Mouse (Mus musculus): ENCODE results near the gene Tmppe. TPM values are rescaled to one million over a fixed set of nuclear protein-coding genes. Genes with fewer than 3 reads are reported as not detected.

Gene Tmppe
- polyA plus RNA-seq, 1 experiment from 2014 or later: 25.7 TPM

DNA sequence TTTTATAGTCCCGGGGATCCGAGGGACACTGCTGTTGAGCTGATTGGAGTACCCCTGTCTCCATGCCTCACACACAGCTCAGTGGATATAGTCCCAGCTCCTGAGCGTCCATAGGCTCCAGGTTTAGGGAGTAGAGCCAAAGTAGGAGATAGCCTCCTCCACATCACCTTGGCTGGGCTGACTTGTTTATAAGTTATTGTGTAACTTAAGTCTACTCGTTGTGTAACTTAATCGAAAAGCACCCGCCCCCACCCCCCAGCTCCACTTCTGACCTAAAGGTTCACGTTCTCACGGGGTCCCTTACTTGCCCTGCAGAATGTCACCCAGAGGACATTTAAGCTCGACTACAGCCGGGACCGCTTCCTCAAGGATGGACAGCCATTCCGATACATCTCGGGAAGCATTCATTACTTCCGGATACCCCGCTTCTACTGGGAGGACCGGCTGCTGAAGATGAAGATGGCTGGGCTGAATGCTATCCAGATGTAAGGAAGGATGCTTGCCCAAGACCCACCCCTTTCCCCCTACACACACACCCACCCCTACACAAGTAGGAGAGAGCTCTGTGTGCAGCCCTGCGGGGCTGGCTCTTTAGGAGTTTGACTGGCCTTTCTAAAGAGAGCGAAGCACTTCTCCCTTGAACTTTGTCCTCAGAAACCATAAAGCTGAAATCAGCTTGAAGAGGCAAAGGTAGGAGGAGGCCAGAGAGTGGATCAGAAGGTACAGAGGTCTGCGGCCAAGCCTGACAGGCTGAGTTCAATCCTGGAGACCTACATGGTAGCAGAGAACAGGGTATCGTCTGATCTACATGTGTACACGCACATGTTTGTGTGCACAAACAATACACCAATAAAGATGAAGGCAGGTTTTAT lies 16.0 kb downstream of the Tmppe start:
- Histone ChIP-seq H3K36me3 (ENCODE audit: control insufficient read depth, insufficient read depth) (peaks cover 42% of the 10 kb centered on the region), H3K4me2 (replicated peaks; ENCODE audit: low read depth) (peak overlapping the region; percentile 48), H3K4me3 (ENCODE audit: low read depth, low read length) (no peak overlapping the region), H3K4me1 (replicated peaks; ENCODE audit: control insufficient read depth, insufficient read depth, low read length) (0 out of 2 replicates have a peak, but pooled peaks cover 4% of the 10 kb centered on the region), H3K9ac (ENCODE audit: low read depth, low read length) (no peak overlapping the region), H3K27ac (ENCODE audit: low read depth, low read length) (peak overlapping the region; percentile 62), H3K27me3 (replicated peaks; ENCODE audit: control insufficient read depth, insufficient read depth, low read length) (no peaks in the 10 kb centered on the region), H3K9me3 (ENCODE audit: control insufficient read depth) (no peaks in the 10 kb centered on the region)
- TF ChIP-seq CTCF (IDR thresholded peaks at IDR 0.05; ENCODE audit: low read depth): no peak
- 60% methylated on average over 21 of the region's 21 CpGs for WGBS
- peak; percentile 68 for ATAC-seq

DNA sequence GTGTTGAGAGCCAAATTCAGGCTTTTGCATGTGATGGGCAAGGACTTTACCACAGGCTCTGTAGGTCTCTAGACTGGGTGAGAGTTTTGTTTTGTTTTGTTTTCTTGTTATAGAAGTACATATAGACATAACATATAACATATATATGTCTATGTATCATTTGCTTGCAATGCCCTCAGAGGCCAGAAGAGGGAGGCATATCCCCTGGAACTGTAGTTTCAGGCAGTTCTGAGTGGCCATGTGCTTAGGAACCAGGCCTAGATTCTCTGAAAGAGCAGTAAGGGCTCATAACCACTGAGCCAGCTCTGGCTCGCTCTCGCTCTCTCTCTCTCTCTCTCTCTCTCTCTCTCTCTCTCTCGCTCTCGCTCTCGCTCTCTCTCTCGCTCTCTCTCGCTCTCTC lies 17.3 kb downstream of the Tmppe start:
- peaks cover 42% of the 10 kb centered on the region for H3K36me3 ChIP-seq (ENCODE audit: control insufficient read depth, insufficient read depth)
- ATAC-seq: no peak

DNA sequence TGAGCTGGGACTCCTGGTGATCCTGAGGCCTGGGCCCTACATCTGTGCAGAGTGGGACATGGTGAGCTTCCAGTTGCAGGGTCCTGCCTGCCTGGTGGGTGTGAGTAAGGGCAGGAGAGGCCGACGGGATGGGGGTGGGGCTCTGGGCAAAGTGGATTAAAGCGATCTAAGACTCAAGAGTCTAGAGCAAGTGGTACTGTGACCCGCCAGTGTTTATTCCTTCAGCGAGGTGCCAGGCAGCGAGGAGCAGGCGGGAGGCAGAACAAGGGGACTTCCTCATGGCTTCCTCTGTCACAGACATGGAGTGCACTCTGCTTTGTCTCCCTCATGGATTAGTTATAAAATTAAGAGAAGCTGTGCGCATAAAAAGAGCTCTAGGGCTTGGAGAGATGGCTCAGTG lies 19.5 kb downstream of the Tmppe start:
- Histone ChIP-seq H3K9me3 (ENCODE audit: control insufficient read depth) (no peaks in the 10 kb centered on the region), H3K36me3 (ENCODE audit: control insufficient read depth, insufficient read depth) (peaks cover 45% of the 10 kb centered on the region), H3K4me2 (replicated peaks; ENCODE audit: low read depth) (no peak overlapping the region), H3K4me1 (replicated peaks; ENCODE audit: control insufficient read depth, insufficient read depth, low read length) (0 out of 2 replicates have a peak, but pooled peaks cover 4% of the 10 kb centered on the region), H3K27ac (ENCODE audit: low read depth, low read length) (no peak overlapping the region), H3K4me3 (ENCODE audit: low read depth, low read length) (no peak overlapping the region), H3K27me3 (replicated peaks; ENCODE audit: control insufficient read depth, insufficient read depth, low read length) (no peaks in the 10 kb centered on the region), H3K9ac (ENCODE audit: low read depth, low read length) (no peak overlapping the region)
- TF ChIP-seq CTCF (IDR thresholded peaks at IDR 0.05; ENCODE audit: low read depth): no peak
- no peak for ATAC-seq
- WGBS: 84% methylated on average over 8 of the region's 8 CpGs

More for the DNA sequence above, 17.3 kb downstream of the Tmppe start:
- WGBS: 97% methylated on average over 7 of the region's 7 CpGs
- no peak overlapping the region for H3K9ac ChIP-seq (ENCODE audit: low read depth, low read length)
- peak; percentile 85 for TF ChIP-seq CTCF (IDR thresholded peaks at IDR 0.05; ENCODE audit: low read depth)
- no peak overlapping the region for H3K27ac ChIP-seq (ENCODE audit: low read depth, low read length)
- 0 out of 2 replicates have a peak, but pooled peaks cover 4% of the 10 kb centered on the region for H3K4me1 ChIP-seq (replicated peaks; ENCODE audit: control insufficient read depth, insufficient read depth, low read length)
- H3K9me3 ChIP-seq (ENCODE audit: control insufficient read depth): no peaks in the 10 kb centered on the region
- H3K4me2 ChIP-seq (replicated peaks; ENCODE audit: low read depth): no peak overlapping the region
- no peak overlapping the region for H3K4me3 ChIP-seq (ENCODE audit: low read depth, low read length)
- H3K27me3 ChIP-seq (replicated peaks; ENCODE audit: control insufficient read depth, insufficient read depth, low read length): no peaks in the 10 kb centered on the region

DNA sequence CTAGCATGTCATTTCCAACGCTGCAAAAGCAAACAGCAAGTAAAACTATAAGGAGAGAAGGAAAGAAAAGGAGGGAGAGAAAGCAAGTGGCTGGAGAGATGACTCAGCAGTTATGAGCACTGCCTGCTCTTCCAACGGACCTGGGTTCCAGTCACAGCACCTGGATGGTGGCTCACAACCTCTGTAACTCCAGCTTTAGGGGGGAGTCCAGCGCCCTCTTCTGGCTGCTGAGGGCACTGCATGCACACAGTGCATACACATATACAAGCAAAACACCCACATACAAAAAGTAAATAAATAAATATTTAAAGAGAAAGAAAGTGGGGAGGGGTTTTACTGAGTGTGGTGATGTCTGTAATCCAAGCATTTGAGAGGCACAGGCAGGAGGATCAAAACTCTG lies 20.1 kb downstream of the Tmppe start:
- H3K4me2 ChIP-seq (replicated peaks; ENCODE audit: low read depth): no peak overlapping the region

DNA sequence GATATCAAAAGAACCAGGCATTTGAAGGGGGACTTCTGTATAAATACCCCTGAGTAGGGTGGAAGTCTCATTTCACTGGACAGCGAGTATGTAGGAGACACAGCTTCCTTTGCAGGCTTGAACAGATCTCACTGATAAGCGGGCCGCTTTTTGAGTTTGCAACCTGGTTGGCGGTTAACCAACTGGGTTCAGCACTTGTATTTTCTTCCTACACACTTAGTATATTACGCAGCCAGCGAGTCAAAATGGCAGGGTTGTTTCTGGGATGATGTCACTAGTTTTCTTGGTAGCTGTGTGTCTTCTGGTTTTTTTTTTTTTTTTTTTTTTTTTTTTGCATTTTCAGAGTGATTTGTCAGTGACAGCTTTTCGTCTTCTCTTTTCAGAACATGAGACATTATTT lies 20.9 kb downstream of the Tmppe start:
- Histone ChIP-seq H3K27me3 (replicated peaks; ENCODE audit: control insufficient read depth, insufficient read depth, low read length) (no peaks in the 10 kb centered on the region), H3K4me1 (replicated peaks; ENCODE audit: control insufficient read depth, insufficient read depth, low read length) (0 out of 2 replicates have a peak, but pooled peaks cover 4% of the 10 kb centered on the region), H3K9ac (ENCODE audit: low read depth, low read length) (no peak overlapping the region), H3K9me3 (ENCODE audit: control insufficient read depth) (no peaks in the 10 kb centered on the region), H3K27ac (ENCODE audit: low read depth, low read length) (no peak overlapping the region), H3K4me2 (replicated peaks; ENCODE audit: low read depth) (no peak overlapping the region), H3K4me3 (ENCODE audit: low read depth, low read length) (no peak overlapping the region), H3K36me3 (ENCODE audit: control insufficient read depth, insufficient read depth) (peaks cover 56% of the 10 kb centered on the region)
- no peak for ATAC-seq
- no peak for TF ChIP-seq CTCF (IDR thresholded peaks at IDR 0.05; ENCODE audit: low read depth)
- 91% methylated on average over 7 of the region's 7 CpGs for WGBS

More for the DNA sequence above, 20.1 kb downstream of the Tmppe start:
- Histone ChIP-seq H3K9me3 (ENCODE audit: control insufficient read depth) (no peaks in the 10 kb centered on the region), H3K9ac (ENCODE audit: low read depth, low read length) (no peak overlapping the region), H3K27me3 (replicated peaks; ENCODE audit: control insufficient read depth, insufficient read depth, low read length) (no peaks in the 10 kb centered on the region), H3K4me1 (replicated peaks; ENCODE audit: control insufficient read depth, insufficient read depth, low read length) (0 out of 2 replicates have a peak, but pooled peaks cover 4% of the 10 kb centered on the region), H3K27ac (ENCODE audit: low read depth, low read length) (no peak overlapping the region), H3K36me3 (ENCODE audit: control insufficient read depth, insufficient read depth) (peaks cover 51% of the 10 kb centered on the region), H3K4me3 (ENCODE audit: low read depth, low read length) (no peak overlapping the region)
- ATAC-seq: no peak
- peak; percentile 59 for TF ChIP-seq CTCF (IDR thresholded peaks at IDR 0.05; ENCODE audit: low read depth)
- 71% methylated on average over 3 of the region's 3 CpGs for WGBS

GRCm38 (mm10) chr9:114425576-114425975 lies 24.7 kb downstream of the Tmppe start:
- Histone ChIP-seq H3K4me2 (replicated peaks; ENCODE audit: low read depth) (no peak overlapping the region), H3K27me3 (replicated peaks; ENCODE audit: control insufficient read depth, insufficient read depth, low read length) (no peaks in the 10 kb centered on the region), H3K4me1 (replicated peaks; ENCODE audit: control insufficient read depth, insufficient read depth, low read length) (no peaks in the 10 kb centered on the region), H3K9me3 (ENCODE audit: control insufficient read depth) (no peaks in the 10 kb centered on the region), H3K36me3 (ENCODE audit: control insufficient read depth, insufficient read depth) (peaks cover 68% of the 10 kb centered on the region), H3K9ac (ENCODE audit: low read depth, low read length) (no peak overlapping the region), H3K4me3 (ENCODE audit: low read depth, low read length) (no peak overlapping the region), H3K27ac (ENCODE audit: low read depth, low read length) (no peak overlapping the region)
- 95% methylated on average over 5 of the region's 5 CpGs for WGBS
- no peak for ATAC-seq
- TF ChIP-seq CTCF (IDR thresholded peaks at IDR 0.05; ENCODE audit: low read depth): peak; percentile 38

Measured in intestine, postnatal 0 days (tissue).